Mouse (Mus musculus): ENCODE measurements around the gene Il27ra. TPM values are rescaled to one million over a fixed set of nuclear protein-coding genes. Genes with fewer than 3 reads are reported as not detected.
A peak's percentile ranks its signal among the peaks of the same experiment; 100 is the strongest.

The Il27ra gene
- 4.4 and 5.3 TPM in 2 replicates for polyA plus RNA-seq (2016; fragmentation: Nextera tagmentation; extraction: Ambion mirVana)

DNA sequence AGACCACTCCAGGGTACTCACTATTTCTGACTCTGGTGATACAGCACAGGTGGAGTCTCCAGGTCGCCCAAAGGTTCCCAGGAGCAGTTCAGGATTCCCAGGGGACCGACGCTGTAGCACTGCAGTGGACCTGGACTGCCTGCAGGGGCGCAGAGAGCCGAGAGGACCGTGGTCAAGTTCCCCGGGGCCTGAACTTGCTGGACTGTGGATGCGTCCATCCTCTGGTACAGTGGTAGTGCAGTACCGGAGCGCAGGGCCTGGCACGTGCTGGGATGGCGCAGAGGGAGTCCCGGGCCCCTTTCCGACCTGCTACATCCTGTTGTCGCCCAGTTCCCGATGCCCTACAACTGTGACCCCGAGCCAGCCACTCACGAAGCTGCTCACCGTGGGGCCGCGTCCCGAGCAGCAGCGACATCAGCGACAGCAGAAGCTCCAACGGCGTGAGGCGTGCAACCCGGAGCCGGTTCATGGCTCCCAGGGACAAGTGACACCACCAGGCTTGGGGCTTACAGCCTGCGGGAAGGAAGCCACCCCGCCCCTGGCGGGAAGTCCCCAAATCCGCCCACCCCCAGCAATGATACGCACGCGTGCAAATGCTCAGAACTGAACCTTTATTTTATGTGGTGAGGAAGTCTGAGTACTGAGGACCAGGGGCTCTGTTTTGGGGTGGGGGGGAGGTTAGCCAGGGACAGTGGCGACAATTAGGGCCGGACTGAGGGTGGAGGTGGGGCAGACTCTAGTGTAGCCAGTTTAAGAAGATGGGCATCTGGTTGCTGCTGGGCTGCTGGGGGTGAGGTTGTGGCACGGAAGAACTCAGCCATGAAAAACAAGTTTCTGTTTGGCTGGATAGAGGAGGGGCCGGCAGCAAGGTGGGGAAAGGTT, at the start of gene Il27ra:
Gene Il27ra (minus strand): TSS at position 524 of the 882 bp plus-strand sequence.
- Histone ChIP-seq H3K27ac (ENCODE audit: poor library complexity, severe bottlenecking) (no peak within 1 kb of the TSS), H3K4me2 (peak within 1 kb of the TSS; percentile 83), H3K9ac (peak within 1 kb of the TSS; percentile 70), H3K9me3 (replicated peaks) (0 out of 2 replicates have a peak, but pooled peaks cover 3% of the 10 kb centered on the region), H3K4me3 (peak within 1 kb of the TSS; percentile 54), H3K36me3 (no peaks in the 10 kb centered on the region), H3K4me1 (replicated peaks) (peaks cover 22% of the 10 kb centered on the region), H3K27me3 (replicated peaks) (peaks cover 51% of the 10 kb centered on the region)
- peak; percentile 74 for ATAC-seq (ENCODE audit: insufficient number of reproducible peaks, low FRiP score)
- WGBS: 3% methylated on average over 40 of the region's 40 CpGs

DNA sequence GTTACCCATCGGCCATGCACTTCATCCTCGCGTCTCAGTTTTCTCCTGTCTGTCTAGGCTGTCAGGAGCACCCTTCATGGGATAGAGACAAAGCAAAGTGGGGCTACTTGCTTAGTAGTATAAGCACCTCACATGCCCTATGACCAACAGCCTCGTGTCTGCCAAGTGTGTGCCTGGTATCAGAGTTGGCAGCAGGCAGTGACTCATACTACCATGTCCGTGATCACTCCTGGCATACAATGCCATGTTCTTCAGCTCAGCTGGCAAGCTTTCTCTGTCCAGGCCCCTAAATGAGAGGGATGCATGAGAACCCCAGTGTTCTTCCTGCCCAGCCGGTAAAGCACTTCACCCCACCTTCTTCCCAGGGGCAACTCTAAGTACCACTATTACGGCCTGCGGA, 48.2 kb upstream of the Il27ra start:
- H3K9me3 ChIP-seq (replicated peaks): no peaks in the 10 kb centered on the region
- H3K9ac ChIP-seq: no peak overlapping the region
- peaks cover 89% of the 10 kb centered on the region for H3K36me3 ChIP-seq
- H3K27ac ChIP-seq (ENCODE audit: poor library complexity, severe bottlenecking): no peak overlapping the region
- H3K4me2 ChIP-seq: no peak overlapping the region
- no peak overlapping the region for H3K4me3 ChIP-seq
- H3K4me1 ChIP-seq (replicated peaks): no peaks in the 10 kb centered on the region
- ATAC-seq (ENCODE audit: insufficient number of reproducible peaks, low FRiP score): no peak
- H3K27me3 ChIP-seq (replicated peaks): no peaks in the 10 kb centered on the region
- WGBS: 91% methylated on average over 8 of the region's 8 CpGs

DNA sequence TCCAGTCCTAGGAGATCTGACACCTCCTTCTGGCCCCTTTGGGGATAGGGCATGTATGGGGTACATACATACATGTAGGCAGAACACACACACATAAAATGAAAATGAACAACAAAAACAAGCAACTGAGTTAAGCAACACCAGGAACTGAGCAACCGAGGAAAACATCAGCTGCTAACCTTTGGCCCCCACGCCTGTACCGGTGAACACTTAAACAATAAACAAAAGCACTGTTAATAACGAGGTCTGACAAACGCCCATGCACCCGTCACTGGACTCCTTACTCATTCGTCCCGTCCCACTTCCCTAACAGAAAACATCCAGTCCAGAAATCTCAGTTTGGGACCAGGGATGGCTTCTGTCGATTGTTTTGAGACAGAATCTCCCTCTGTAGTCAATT, 46.9 kb upstream of the Il27ra start:
- H3K36me3 ChIP-seq: peaks cover 89% of the 10 kb centered on the region
- H3K4me3 ChIP-seq: no peak overlapping the region
- no peak overlapping the region for H3K27ac ChIP-seq (ENCODE audit: poor library complexity, severe bottlenecking)
- no peaks in the 10 kb centered on the region for H3K27me3 ChIP-seq (replicated peaks)
- no peak for ATAC-seq (ENCODE audit: insufficient number of reproducible peaks, low FRiP score)
- H3K4me1 ChIP-seq (replicated peaks): no peaks in the 10 kb centered on the region
- WGBS: 81% methylated on average over 9 of the region's 9 CpGs
- H3K4me2 ChIP-seq: no peak overlapping the region
- no peaks in the 10 kb centered on the region for H3K9me3 ChIP-seq (replicated peaks)
- H3K9ac ChIP-seq: no peak overlapping the region

DNA sequence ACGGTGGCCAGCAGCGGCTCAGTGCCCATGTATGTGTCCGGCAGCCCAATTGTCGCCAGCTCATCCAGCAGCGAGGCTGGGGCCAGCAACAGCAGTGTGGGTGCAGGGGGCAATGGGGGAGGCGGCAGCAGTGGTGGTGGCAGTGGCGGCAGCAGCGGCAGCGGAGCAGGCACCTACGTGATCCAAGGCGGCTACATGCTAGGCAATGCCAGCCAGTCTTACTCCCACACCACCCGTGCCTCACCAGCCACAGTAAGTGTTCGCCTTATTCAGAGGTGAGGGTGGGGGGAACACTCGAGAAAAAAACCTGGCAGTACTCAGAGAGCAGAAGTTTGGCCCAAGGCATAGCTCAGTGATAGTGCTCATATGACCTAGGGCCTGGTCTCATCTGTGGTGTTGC, 45.4 kb upstream of the Il27ra start:
- Histone ChIP-seq H3K27me3 (replicated peaks) (no peaks in the 10 kb centered on the region), H3K4me3 (no peak overlapping the region), H3K36me3 (peaks cover 89% of the 10 kb centered on the region), H3K4me1 (replicated peaks) (no peaks in the 10 kb centered on the region), H3K27ac (ENCODE audit: poor library complexity, severe bottlenecking) (no peak overlapping the region), H3K4me2 (no peak overlapping the region), H3K9ac (no peak overlapping the region), H3K9me3 (replicated peaks) (no peaks in the 10 kb centered on the region)
- WGBS: 92% methylated on average over 14 of the region's 14 CpGs
- ATAC-seq (ENCODE audit: insufficient number of reproducible peaks, low FRiP score): no peak

DNA sequence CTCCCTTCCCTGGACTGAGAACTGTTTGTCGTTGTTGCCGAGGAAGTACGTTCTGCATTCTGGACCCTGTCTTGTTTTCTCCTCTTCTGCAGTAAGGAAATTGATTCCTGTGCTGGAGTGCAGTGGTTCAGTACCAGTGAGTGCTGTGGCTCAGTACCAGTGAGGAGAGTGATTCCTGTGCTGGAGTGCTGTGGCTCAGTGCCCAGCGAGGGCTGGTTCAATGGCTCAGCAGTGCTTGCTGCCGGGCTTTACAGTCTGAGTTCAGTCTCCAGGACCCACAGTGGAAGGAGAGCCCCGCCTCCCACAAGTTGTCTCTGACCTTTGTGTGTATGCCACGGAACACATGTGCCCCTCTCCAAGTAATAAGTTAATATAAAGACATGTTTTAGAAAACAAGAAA, 44.8 kb upstream of the Il27ra start:
- WGBS: 87% methylated on average over 7 of the region's 7 CpGs
- no peak for ATAC-seq (ENCODE audit: insufficient number of reproducible peaks, low FRiP score)
- H3K9ac ChIP-seq: no peak overlapping the region
- H3K4me1 ChIP-seq (replicated peaks): no peaks in the 10 kb centered on the region
- H3K4me3 ChIP-seq: no peak overlapping the region
- H3K27ac ChIP-seq (ENCODE audit: poor library complexity, severe bottlenecking): no peak overlapping the region
- peaks cover 89% of the 10 kb centered on the region for H3K36me3 ChIP-seq
- H3K9me3 ChIP-seq (replicated peaks): no peaks in the 10 kb centered on the region
- no peaks in the 10 kb centered on the region for H3K27me3 ChIP-seq (replicated peaks)
- H3K4me2 ChIP-seq: no peak overlapping the region

DNA sequence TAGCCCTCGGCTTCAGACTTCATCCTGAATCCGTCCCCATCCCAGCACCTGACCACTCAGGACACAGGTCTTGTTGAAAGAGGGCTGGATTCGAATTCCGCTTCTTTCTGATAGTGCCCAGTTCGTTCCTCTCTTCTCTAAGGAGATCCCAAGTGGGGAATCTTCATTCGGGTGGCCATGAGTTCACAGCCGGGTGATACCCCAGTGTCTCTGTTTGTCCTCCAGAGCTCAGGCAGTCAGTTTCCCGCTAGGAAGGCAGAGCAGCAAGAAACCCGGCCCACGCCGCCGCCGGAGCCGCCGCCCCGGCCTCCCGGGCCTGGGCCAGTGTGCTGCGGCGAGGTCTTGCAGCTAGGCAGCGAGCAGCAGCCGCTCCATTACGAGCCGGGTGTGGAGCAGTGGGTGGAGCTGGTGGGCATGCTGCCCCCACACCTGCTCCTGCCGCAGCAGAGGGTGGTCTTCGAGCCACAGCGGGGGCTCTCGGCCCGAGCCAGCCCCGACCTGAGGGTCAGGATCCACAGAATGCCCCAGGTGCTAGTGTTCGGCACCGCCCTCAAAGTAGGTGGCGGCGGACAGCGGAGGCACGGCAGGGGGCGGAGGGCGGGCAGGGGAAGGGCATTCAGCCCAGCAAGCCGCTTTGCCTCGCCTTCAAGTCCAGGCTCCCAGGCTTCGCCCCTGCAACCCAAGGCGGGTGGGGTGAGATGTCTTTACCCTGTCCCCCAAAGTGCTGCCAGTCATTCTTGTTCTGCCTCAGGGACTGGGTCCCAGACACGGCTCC, 42.1 kb upstream of the Il27ra start:
- Histone ChIP-seq H3K4me3 (no peak overlapping the region), H3K9me3 (replicated peaks) (no peaks in the 10 kb centered on the region), H3K27me3 (replicated peaks) (no peaks in the 10 kb centered on the region), H3K27ac (ENCODE audit: poor library complexity, severe bottlenecking) (no peak overlapping the region), H3K4me1 (replicated peaks) (no peaks in the 10 kb centered on the region), H3K4me2 (peak overlapping the region; percentile 25), H3K36me3 (peaks cover 90% of the 10 kb centered on the region), H3K9ac (no peak overlapping the region; the same call in 1 of the 2 replicates)
- WGBS: 58% methylated on average over 42 of the region's 42 CpGs
- ATAC-seq (ENCODE audit: insufficient number of reproducible peaks, low FRiP score): no peak

DNA sequence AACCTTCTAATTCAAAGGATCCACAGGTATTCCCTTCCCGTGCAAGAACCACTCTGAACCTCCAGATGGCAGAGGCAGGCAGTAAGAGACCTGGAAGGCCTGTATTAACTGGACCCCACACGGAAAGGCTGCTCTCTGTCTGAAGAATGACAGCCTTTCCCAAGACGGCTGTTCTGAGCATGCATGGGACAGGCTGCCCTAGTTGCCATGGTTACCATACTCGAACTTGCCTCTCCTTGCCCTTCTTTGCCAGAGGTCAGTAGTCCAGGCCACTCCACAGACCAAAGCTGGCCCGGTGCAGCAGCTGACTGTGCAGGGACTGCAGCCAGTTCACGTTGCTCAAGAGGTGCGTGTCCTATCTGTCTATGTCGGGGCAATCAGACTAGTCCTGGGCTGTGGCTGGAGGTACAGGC, 41.4 kb upstream of the Il27ra start:
- ATAC-seq (ENCODE audit: insufficient number of reproducible peaks, low FRiP score): no peak
- Histone ChIP-seq H3K36me3 (peaks cover 84% of the 10 kb centered on the region), H3K4me3 (no peak overlapping the region), H3K4me1 (replicated peaks) (peaks cover 6% of the 10 kb centered on the region; the same call in 1 of the 2 replicates), H3K9me3 (replicated peaks) (no peaks in the 10 kb centered on the region), H3K27me3 (replicated peaks) (no peaks in the 10 kb centered on the region), H3K9ac (no peak overlapping the region), H3K4me2 (no peak overlapping the region), H3K27ac (ENCODE audit: poor library complexity, severe bottlenecking) (no peak overlapping the region)
- WGBS: 35% methylated on average over 8 of the region's 8 CpGs

DNA sequence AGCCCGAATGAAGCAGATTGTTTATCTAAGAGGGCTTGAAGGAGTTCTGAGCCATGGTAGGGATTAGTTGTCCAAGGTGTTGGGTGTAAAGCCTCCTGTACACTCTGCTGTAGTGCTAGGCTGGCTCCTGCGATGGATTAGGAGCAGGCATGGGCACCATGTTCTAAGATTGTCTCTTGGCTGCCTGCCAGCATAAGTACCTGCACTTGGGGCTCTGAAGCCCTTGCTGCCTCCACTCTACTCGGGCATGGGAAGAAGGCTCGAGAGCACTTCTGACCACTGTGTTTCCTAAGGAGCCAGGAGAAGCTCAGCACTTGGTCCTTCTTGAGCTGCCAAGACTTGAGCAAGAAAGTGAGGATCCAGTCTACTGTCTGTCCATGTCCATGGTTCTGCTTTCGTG, 36.8 kb upstream of the Il27ra start:
- H3K27me3 ChIP-seq (replicated peaks): no peaks in the 10 kb centered on the region
- no peaks in the 10 kb centered on the region for H3K9me3 ChIP-seq (replicated peaks)
- H3K4me3 ChIP-seq: no peak overlapping the region
- H3K27ac ChIP-seq (ENCODE audit: poor library complexity, severe bottlenecking): no peak overlapping the region
- ATAC-seq (ENCODE audit: insufficient number of reproducible peaks, low FRiP score): no peak
- H3K4me1 ChIP-seq (replicated peaks): peaks cover 10% of the 10 kb centered on the region; the same call in 1 of the 2 replicates
- peaks cover 65% of the 10 kb centered on the region for H3K36me3 ChIP-seq
- H3K9ac ChIP-seq: no peak overlapping the region
- no peak overlapping the region for H3K4me2 ChIP-seq
- WGBS: 57% methylated on average over 5 of the region's 5 CpGs

DNA sequence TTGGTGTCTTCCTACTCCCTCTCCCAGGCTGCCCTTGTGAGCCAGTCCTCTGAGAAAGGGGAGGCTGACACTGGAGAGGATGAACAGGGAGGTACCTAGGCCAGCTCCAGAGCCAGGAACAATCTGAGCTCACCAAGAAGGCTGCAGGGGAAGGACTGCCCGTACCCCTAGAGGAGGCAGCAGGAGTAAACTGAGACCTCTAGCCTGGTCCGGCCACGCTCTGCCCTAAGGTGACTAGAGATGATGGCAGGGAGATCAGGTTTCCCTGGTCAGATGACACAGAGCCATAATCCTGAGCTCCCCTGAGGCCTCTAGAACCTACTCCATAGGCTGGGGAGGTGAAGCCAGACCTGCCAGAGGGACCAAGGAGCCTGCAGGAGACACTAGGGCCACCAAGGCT, 34.5 kb upstream of the Il27ra start:
- H3K4me3 ChIP-seq: no peak overlapping the region
- H3K4me2 ChIP-seq: no peak overlapping the region
- peaks cover 45% of the 10 kb centered on the region for H3K36me3 ChIP-seq
- no peak overlapping the region for H3K27ac ChIP-seq (ENCODE audit: poor library complexity, severe bottlenecking)
- peaks cover 20% of the 10 kb centered on the region for H3K4me1 ChIP-seq (replicated peaks)
- no peaks in the 10 kb centered on the region for H3K9me3 ChIP-seq (replicated peaks)
- no peak for ATAC-seq (ENCODE audit: insufficient number of reproducible peaks, low FRiP score)
- H3K9ac ChIP-seq: no peak overlapping the region
- no peaks in the 10 kb centered on the region for H3K27me3 ChIP-seq (replicated peaks)
- 78% methylated on average over 3 of the region's 3 CpGs for whole genome bisulfite sequencing

DNA sequence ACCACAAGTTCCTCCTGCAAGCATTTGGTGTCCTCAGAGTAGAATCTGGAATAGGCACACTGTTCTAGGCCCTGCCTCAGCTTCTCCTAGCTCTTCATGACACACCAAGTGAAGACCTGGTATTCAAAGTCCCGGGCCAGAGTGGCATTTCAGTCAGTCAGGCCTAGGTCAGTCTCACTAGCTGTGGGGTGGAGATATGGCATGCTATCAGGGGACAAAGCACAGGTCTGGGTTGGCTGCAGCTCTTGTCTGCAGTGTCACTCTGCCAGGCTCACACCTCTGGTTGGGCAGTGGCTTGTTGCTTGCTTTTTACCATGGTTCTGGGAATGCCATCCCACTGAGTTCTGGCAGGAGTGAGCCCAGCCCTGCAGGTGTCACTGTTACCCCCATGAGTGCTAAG, 34.0 kb upstream of the Il27ra start:
- Histone ChIP-seq H3K27ac (ENCODE audit: poor library complexity, severe bottlenecking) (no peak overlapping the region), H3K4me3 (no peak overlapping the region), H3K4me1 (replicated peaks) (peaks cover 24% of the 10 kb centered on the region), H3K9me3 (replicated peaks) (no peaks in the 10 kb centered on the region), H3K9ac (no peak overlapping the region), H3K36me3 (peaks cover 42% of the 10 kb centered on the region), H3K27me3 (replicated peaks) (no peaks in the 10 kb centered on the region), H3K4me2 (no peak overlapping the region)
- 52% methylated on average over 1 of the region's 1 CpGs for WGBS
- no peak for ATAC-seq (ENCODE audit: insufficient number of reproducible peaks, low FRiP score)

DNA sequence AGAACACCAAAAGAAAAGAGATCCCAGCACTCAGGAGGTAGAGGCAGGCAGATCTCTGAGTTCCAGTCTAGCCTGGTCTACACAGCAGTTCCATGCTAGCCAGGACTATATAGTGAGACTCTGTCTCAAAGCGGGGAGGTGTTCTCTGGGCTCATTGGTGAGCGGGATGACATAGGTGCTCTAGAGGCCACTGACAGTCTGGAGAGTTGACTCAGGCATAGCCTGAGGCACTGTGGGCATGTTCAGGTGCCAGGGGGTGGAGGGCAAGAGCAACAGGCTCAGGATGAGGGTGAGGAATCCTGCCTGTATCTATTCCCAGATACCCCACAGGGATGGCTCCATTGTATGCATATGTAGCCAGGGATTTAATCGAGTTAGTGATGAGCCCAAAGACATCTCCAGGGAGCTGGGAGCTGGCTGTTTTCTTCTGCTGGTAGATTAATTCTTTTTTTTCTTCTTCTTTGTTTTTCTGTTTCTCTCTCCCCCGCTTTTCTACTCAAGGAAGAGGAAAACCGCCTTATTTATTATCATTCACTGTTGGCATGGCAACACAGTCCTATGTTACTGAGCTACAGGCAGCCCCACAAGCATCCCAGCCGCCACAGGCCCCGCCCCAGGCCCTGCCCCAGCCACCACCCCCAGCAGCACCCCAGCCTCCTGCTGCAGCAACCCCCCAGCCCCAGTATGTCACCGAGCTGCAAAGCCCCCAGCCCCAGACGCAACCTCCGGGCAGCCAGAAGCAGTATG, 31.0 kb upstream of the Il27ra start:
- Histone ChIP-seq H3K9me3 (replicated peaks) (no peaks in the 10 kb centered on the region), H3K27me3 (replicated peaks) (no peaks in the 10 kb centered on the region), H3K36me3 (peaks cover 25% of the 10 kb centered on the region), H3K4me1 (replicated peaks) (peaks cover 35% of the 10 kb centered on the region), H3K4me3 (no peak overlapping the region), H3K27ac (ENCODE audit: poor library complexity, severe bottlenecking) (no peak overlapping the region), H3K4me2 (no peak overlapping the region), H3K9ac (no peak overlapping the region)
- ATAC-seq (ENCODE audit: insufficient number of reproducible peaks, low FRiP score): no peak
- 70% methylated on average over 10 of the region's 10 CpGs for WGBS

All from heart, embryonic 12.5 days (tissue).